Mouse (Mus musculus) cortical plate, adult 2 months (tissue): Measurements from ENCODE around the gene Tex261.

Experiments
- CTCF ChIP-seq: fragments of 200-500 bp; IDR thresholded peaks from 2 replicates; pipeline ENCODE4 v1.5.1; 2011; ENCODE audit warnings: mild to moderate bottlenecking, control low read depth, low read length; ENCODE audit not compliant: insufficient read depth; ENCODE audit errors: extremely low read depth
- POLR2A ChIP-seq: fragments of 200-500 bp; IDR thresholded peaks from 2 replicates; pipeline ENCODE4 v1.6.1; 2011; ENCODE audit warnings: mild to moderate bottlenecking, low read length, control low read depth; ENCODE audit not compliant: insufficient read depth; ENCODE audit errors: extremely low read depth

DNA sequence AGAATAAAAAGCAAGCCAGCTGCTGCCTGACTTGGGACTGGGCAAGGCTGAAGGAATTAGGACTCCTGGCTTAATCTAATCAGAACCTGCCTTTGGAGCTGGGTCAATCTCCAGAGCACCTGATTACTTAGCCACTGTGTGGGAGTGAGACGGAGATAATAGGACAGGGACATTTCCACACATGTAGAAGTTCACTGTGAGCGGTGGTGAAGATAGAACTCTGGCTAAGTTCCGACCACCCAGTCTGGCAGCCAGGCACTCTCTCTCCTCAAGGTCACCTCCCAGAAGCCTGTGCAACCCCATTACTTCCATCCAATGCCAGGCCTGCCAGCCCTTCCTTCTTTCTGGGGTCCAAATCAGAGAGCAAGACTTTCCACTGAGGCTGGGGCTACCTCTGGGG, 8.6 kb downstream of the Tex261 start:
- TF ChIP-seq CTCF (no peak), POLR2A (no peak)
